In the genomic region with DNA sequence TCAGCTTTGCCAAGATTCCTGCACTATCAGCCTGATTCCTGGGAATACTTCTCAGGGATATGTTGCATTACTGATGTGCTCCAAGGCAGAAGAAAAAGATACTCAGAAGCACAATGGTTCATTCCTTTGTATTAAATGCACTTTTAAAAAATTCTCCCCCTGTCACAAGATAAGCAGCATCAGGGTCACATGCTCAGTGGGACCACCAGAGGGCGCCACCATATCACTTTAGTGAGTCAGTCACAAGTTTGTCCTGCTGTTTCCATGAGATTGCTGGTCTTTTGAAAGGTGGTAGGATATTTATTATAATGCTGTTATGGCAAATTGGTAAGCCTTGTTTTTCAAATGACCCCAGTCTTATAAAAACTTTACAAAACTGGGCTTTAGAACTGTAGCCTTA, we compare ENCODE assay signal across 10 mouse cellular contexts. TPM values are rescaled to one million over a fixed set of nuclear protein-coding genes. Genes with fewer than 3 reads are reported as not detected.
A peak's percentile ranks its signal among the peaks of the same experiment; 100 is the strongest.
DNase-seq lines count a peak whose midpoint lies in the region; ATAC-seq and TF ChIP-seq lines count a peak whose summit lies in the region.
"Had no signal": no experiment of that assay in that cellular context is flagged by ENCODE, and none has a peak within 500 bp of the region (broad histone marks: within the 10 kb centered on the region; RNA-seq: fewer than 3 reads in every experiment).

No protein-coding gene starts in this region.

- H3K27me3 ChIP-seq in liver, adult 2 months (ENCODE audit: control insufficient read depth, insufficient read depth, low read length) = no peaks in the 10 kb centered on the region
- no peaks in the 10 kb centered on the region for H3K27me3 ChIP-seq in liver, embryonic 12.5 days (replicated peaks)
- H3K27me3 ChIP-seq in embryonic facial prominence, embryonic 10.5 days (replicated peaks; ENCODE audit: low read depth, poor library complexity, severe bottlenecking) = peaks cover 26% of the 10 kb centered on the region
- H3K27me3 ChIP-seq: heart, embryonic 15.5 days; neural tube, embryonic 12.5 days had no signal

- intact Hi-C loops in left cerebral cortex, postnatal 4 days (cut with DNase I) = no loop called here

- peak; percentile 65 for DNase-seq in CD4-positive, CD25-positive, alpha-beta regulatory T cell, adult 2 months (ENCODE audit: low read depth, low spot score)
- peak; percentile 23 for DNase-seq in liver, adult 2 months (ENCODE audit: extremely low read depth, low read depth, low spot score)
- peak; percentile 56 for DNase-seq in adrenal gland, postnatal 25 days
- DNase-seq in embryonic facial prominence, embryonic 10.5 days (ENCODE audit: low spot score) = peak; percentile 50
- DNase-seq in left cerebral cortex, postnatal 4 days = peak; percentile 66
- DNase-seq in right cerebral cortex, postnatal 4 days = peak; percentile 70

- H3K27ac ChIP-seq in liver, adult 2 months (replicated peaks; ENCODE audit: insufficient read depth, low read depth, low read length) = no peak overlapping the region
- no peak overlapping the region for H3K27ac ChIP-seq in liver, embryonic 12.5 days
- H3K27ac ChIP-seq in embryonic facial prominence, embryonic 10.5 days (replicated peaks) = no peak overlapping the region
- H3K27ac ChIP-seq: heart, embryonic 15.5 days; neural tube, embryonic 12.5 days had no signal

- TF ChIP-seq CTCF in liver, adult 2 months (IDR thresholded peaks at IDR 0.05; ENCODE audit: low read depth, low read length) = peak; percentile 62; the same call in 1 of the 2 replicates

- no peak overlapping the region for H3K4me2 ChIP-seq in liver, embryonic 12.5 days
- H3K4me2 ChIP-seq: heart, embryonic 15.5 days; neural tube, embryonic 12.5 days had no signal

- H3K9me3 ChIP-seq in liver, embryonic 12.5 days (replicated peaks) = no peaks in the 10 kb centered on the region
- H3K9me3 ChIP-seq in embryonic facial prominence, embryonic 10.5 days = no peaks in the 10 kb centered on the region
- H3K9me3 ChIP-seq: heart, embryonic 15.5 days; neural tube, embryonic 12.5 days had no signal

- no peaks in the 10 kb centered on the region for H3K79me2 ChIP-seq in liver, adult 2 months (ENCODE audit: control insufficient read depth, insufficient read depth, low read length)

- peaks cover 6% of the 10 kb centered on the region for H3K36me3 ChIP-seq in liver, adult 2 months (ENCODE audit: control insufficient read depth, insufficient read depth, low read length)
- no peaks in the 10 kb centered on the region; the same call in 1 of the 2 replicates for H3K36me3 ChIP-seq in liver, embryonic 12.5 days
- no peaks in the 10 kb centered on the region for H3K36me3 ChIP-seq in embryonic facial prominence, embryonic 10.5 days (replicated peaks)
- H3K36me3 ChIP-seq: heart, embryonic 15.5 days; neural tube, embryonic 12.5 days had no signal

- 35% methylated on average over 1 of the region's 1 CpGs for WGBS in liver, adult 2 months
- 0% methylated on average over 1 of the region's 1 CpGs for WGBS in liver, embryonic 12.5 days (ENCODE audit: insufficient replicate concordance)
- 4% methylated on average over 1 of the region's 1 CpGs for WGBS in embryonic facial prominence, embryonic 10.5 days

- ATAC-seq in CD4-positive, CD25-positive, alpha-beta regulatory T cell, adult 4 months = no peak
- ATAC-seq in liver, embryonic 12.5 days = no peak

- no peak overlapping the region for H3K4me3 ChIP-seq in liver, adult 2 months (ENCODE audit: insufficient read depth, low read depth, low read length)
- H3K4me3 ChIP-seq in liver, embryonic 12.5 days = no peak overlapping the region
- no peak overlapping the region for H3K4me3 ChIP-seq in embryonic facial prominence, embryonic 10.5 days
- H3K4me3 ChIP-seq: heart, embryonic 15.5 days; neural tube, embryonic 12.5 days had no signal

- no peaks in the 10 kb centered on the region for H3K4me1 ChIP-seq in liver, adult 2 months (ENCODE audit: control insufficient read depth, insufficient read depth, low read length)
- no peaks in the 10 kb centered on the region for H3K4me1 ChIP-seq in liver, embryonic 12.5 days
- H3K4me1 ChIP-seq in embryonic facial prominence, embryonic 10.5 days = no peaks in the 10 kb centered on the region
- H3K4me1 ChIP-seq: heart, embryonic 15.5 days; neural tube, embryonic 12.5 days had no signal

- TF ChIP-seq POLR2A in liver, adult 2 months (IDR thresholded peaks at IDR 0.05; ENCODE audit: extremely low read depth, insufficient read depth, low read length) = no peak

- no peak overlapping the region for H3K9ac ChIP-seq in liver, adult 2 months (ENCODE audit: low read depth, low read length)
- no peak overlapping the region for H3K9ac ChIP-seq in liver, embryonic 12.5 days
- H3K9ac ChIP-seq: heart, embryonic 15.5 days; neural tube, embryonic 12.5 days had no signal

RNA-seq across cellular contexts. Expression of gene Ripply1, which starts 30.3 kb away (rescaled TPM):
- not detected for polyA plus RNA-seq in CD4-positive, CD25-positive, alpha-beta regulatory T cell, adult 4 months (2017; shearing (Covaris generic))
- 0.74 and 1.6 TPM in 2 replicates for total RNA-seq in liver, adult 2 months (2014; rRNA removed)
- polyA plus RNA-seq in liver, adult 2 months (2012; rRNA removed) = 1.5 and 2.5 TPM in 2 replicates
- polyA plus RNA-seq in liver, embryonic 12.5 days (2016; fragmentation: Nextera tagmentation; extraction: Ambion mirVana) = not detected in 2 replicates
- total RNA-seq in adrenal gland, postnatal 25 days (2021) = not detected in 2 replicates
- polyA plus RNA-seq in embryonic facial prominence, embryonic 10.5 days (2016; fragmentation: Nextera tagmentation; extraction: Ambion mirVana) = 0.25 TPM in 1 of 2 replicates, not detected in the other
- total RNA-seq in left cerebral cortex, postnatal 4 days (2021) = not detected
- polyA plus RNA-seq: heart, embryonic 15.5 days; neural tube, embryonic 12.5 days had no signal

RNA-seq across cellular contexts. Expression of gene Gm15013, which starts 37.6 kb away (rescaled TPM):
- polyA plus RNA-seq in CD4-positive, CD25-positive, alpha-beta regulatory T cell, adult 4 months (2017; shearing (Covaris generic)) = 1 to 10 TPM in 1 of 2 experiments, not detected in 1; 3.7 TPM
- not detected in 2 replicates for total RNA-seq in liver, adult 2 months (2014; rRNA removed)
- not detected in 2 replicates for polyA plus RNA-seq in liver, adult 2 months (2012; rRNA removed)
- 0.20 TPM in 1 of 2 replicates, not detected in the other for polyA plus RNA-seq in liver, embryonic 12.5 days (2016; fragmentation: Nextera tagmentation; extraction: Ambion mirVana)
- total RNA-seq in adrenal gland, postnatal 25 days (2021) = not detected in 2 replicates
- 0.84 TPM in 1 of 2 replicates, not detected in the other for polyA plus RNA-seq in embryonic facial prominence, embryonic 10.5 days (2016; fragmentation: Nextera tagmentation; extraction: Ambion mirVana)
- not detected for total RNA-seq in left cerebral cortex, postnatal 4 days (2021)

RNA-seq across cellular contexts. Expression of gene Cldn2, which starts 48.8 kb away (rescaled TPM):
- polyA plus RNA-seq in CD4-positive, CD25-positive, alpha-beta regulatory T cell, adult 4 months (2017; shearing (Covaris generic)) = not detected
- total RNA-seq in liver, adult 2 months (2014; rRNA removed) = 22.4 and 23.1 TPM in 2 replicates
- 42.9 and 59.2 TPM in 2 replicates for polyA plus RNA-seq in liver, adult 2 months (2012; rRNA removed)
- polyA plus RNA-seq in liver, embryonic 12.5 days (2016; fragmentation: Nextera tagmentation; extraction: Ambion mirVana) = 0.08 and 0.11 TPM in 2 replicates
- total RNA-seq in adrenal gland, postnatal 25 days (2021) = 0.29 TPM in 1 of 2 replicates, not detected in the other
- 0.15 and 0.31 TPM in 2 replicates for polyA plus RNA-seq in embryonic facial prominence, embryonic 10.5 days (2016; fragmentation: Nextera tagmentation; extraction: Ambion mirVana)
- under 1 TPM in 1 of 2 experiments, not detected in 1; 0.26 TPM for total RNA-seq in left cerebral cortex, postnatal 4 days (2021)

Comparison
In these comparisons a context has a peak if more than half of its experiments do, and no peak if none do; other contexts are left out.
1. RNA of gene Cldn2, which starts 48.8 kb away (polyA plus RNA-seq): 42.9 to 59.2 TPM in liver, adult 2 months; 0.15 to 0.31 TPM in embryonic facial prominence, embryonic 10.5 days, 0.08 to 0.11 TPM in liver, embryonic 12.5 days and not detected in CD4-positive, CD25-positive, alpha-beta regulatory T cell, adult 4 months; every median in the first group is over 10 times any median in the second.
2. Peak in every context shown above with its lines, with median percentiles within 50 percentile points of each other: DNase-seq.